In the genomic region with DNA sequence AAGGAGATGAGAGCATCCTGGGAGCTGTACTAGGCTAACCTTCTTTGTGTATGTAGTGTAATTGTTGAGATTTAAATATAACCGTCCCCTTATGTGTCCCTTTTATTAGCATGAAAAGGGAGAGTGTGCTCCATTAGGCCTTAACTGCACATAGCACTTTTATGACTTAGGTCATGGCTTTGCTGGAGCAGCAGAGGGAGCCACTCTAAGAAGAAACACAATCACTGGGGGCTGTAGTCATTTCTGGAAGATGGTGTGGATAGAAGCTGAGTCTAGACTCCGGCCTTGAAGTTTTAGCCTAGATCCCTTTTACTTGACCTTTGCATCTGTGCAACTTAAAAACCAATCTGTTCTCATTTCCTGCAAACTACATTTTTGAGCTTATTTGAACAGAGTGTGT, we compare ENCODE assay signal across 10 mouse cellular contexts. TPM values are rescaled to one million over a fixed set of nuclear protein-coding genes. Genes with fewer than 3 reads are reported as not detected.
A peak's percentile ranks its signal among the peaks of the same experiment; 100 is the strongest.
DNase-seq lines count a peak whose midpoint lies in the region; ATAC-seq and TF ChIP-seq lines count a peak whose summit lies in the region.
"Had no signal": no experiment of that assay in that cellular context is flagged by ENCODE, and none has a peak within 500 bp of the region (broad histone marks: within the 10 kb centered on the region; RNA-seq: fewer than 3 reads in every experiment).

No protein-coding gene starts in this region.

- 79% methylated on average over 2 of the region's 2 CpGs for WGBS in heart, adult 2 months
- WGBS in lung, embryonic 16.5 days = 36% methylated on average over 2 of the region's 2 CpGs
- 45% methylated on average over 2 of the region's 2 CpGs for WGBS in embryonic facial prominence, embryonic 14.5 days

- TF ChIP-seq EP300 in heart, adult 2 months (IDR thresholded peaks at IDR 0.05; ENCODE audit: insufficient read depth, low read depth, low read length) = no peak

- DNase-seq in heart, adult 2 months = no peak
- DNase-seq in heart, adult 11 months = no peak
- no peak for DNase-seq in lung, postnatal 36 days
- peak; percentile 13 for DNase-seq in embryonic facial prominence, embryonic 14.5 days (ENCODE audit: low spot score)
- DNase-seq in retina, embryonic 14.5 days (ENCODE audit: low spot score) = peak; percentile 54
- DNase-seq in left cerebral cortex, postnatal 36 days (ENCODE audit: low spot score in 2 of 2) = no peak
- DNase-seq: heart, postnatal 36 days; thymus, adult 2 months had no signal

- TF ChIP-seq POLR2A in heart, adult 2 months (IDR thresholded peaks at IDR 0.05; ENCODE audit: insufficient read depth, low read depth, low read length) = no peak

- intact Hi-C loops in heart, adult 2 months (cut with DNase I) = no loop called here
- intact Hi-C loops in left cerebral cortex, postnatal 36 days (cut with DNase I) = no loop called here

- no peak overlapping the region for H3K4me3 ChIP-seq in heart, adult 2 months
- H3K4me3 ChIP-seq in lung, embryonic 16.5 days (ENCODE audit: low read length) = peak overlapping the region; percentile 11; the same call in 1 of the 2 replicates
- no peak overlapping the region for H3K4me3 ChIP-seq in embryonic facial prominence, embryonic 14.5 days (ENCODE audit: low read depth, low read length)

- peaks cover 9% of the 10 kb centered on the region; the same call in 1 of the 2 replicates for H3K27me3 ChIP-seq in heart, adult 2 months (ENCODE audit: control insufficient read depth, insufficient read depth, low read length)
- peaks cover 3% of the 10 kb centered on the region for H3K27me3 ChIP-seq in lung, embryonic 16.5 days (ENCODE audit: control insufficient read depth, insufficient read depth, low read depth, low read length)
- no peaks in the 10 kb centered on the region; the same call in 1 of the 2 replicates for H3K27me3 ChIP-seq in embryonic facial prominence, embryonic 14.5 days (replicated peaks; ENCODE audit: control insufficient read depth, insufficient read depth, low read length)

- no peaks in the 10 kb centered on the region for H3K79me2 ChIP-seq in heart, adult 2 months (replicated peaks; ENCODE audit: control insufficient read depth, insufficient read depth, low read length)

- H3K4me1 ChIP-seq in heart, adult 2 months (ENCODE audit: control insufficient read depth, insufficient read depth, low read length) = no peaks in the 10 kb centered on the region
- 0 out of 2 replicates have a peak, but pooled peaks cover 2% of the 10 kb centered on the region for H3K4me1 ChIP-seq in lung, embryonic 16.5 days (replicated peaks; ENCODE audit: control insufficient read depth, insufficient read depth, low read length)
- 0 out of 2 replicates have a peak, but pooled peaks cover 9% of the 10 kb centered on the region for H3K4me1 ChIP-seq in embryonic facial prominence, embryonic 14.5 days (ENCODE audit: control insufficient read depth, insufficient read depth, low read length)

- H3K36me3 ChIP-seq in heart, adult 2 months (ENCODE audit: control insufficient read depth, insufficient read depth, low read length) = no peaks in the 10 kb centered on the region
- H3K36me3 ChIP-seq in lung, embryonic 16.5 days (ENCODE audit: control insufficient read depth, insufficient read depth, low read length) = no peaks in the 10 kb centered on the region
- no peaks in the 10 kb centered on the region for H3K36me3 ChIP-seq in embryonic facial prominence, embryonic 14.5 days (ENCODE audit: control insufficient read depth, insufficient read depth, low read length)

- H3K9me3 ChIP-seq in lung, embryonic 16.5 days (ENCODE audit: control insufficient read depth, low read length) = no peaks in the 10 kb centered on the region
- no peaks in the 10 kb centered on the region for H3K9me3 ChIP-seq in embryonic facial prominence, embryonic 14.5 days (ENCODE audit: control insufficient read depth, low read length)

- H3K27ac ChIP-seq in heart, adult 2 months = no peak overlapping the region
- H3K27ac ChIP-seq in lung, embryonic 16.5 days (ENCODE audit: low read length) = no peak overlapping the region
- no peak overlapping the region for H3K27ac ChIP-seq in embryonic facial prominence, embryonic 14.5 days (replicated peaks; ENCODE audit: low read depth, low read length)

- peak; percentile 28 for TF ChIP-seq CTCF in heart, adult 2 months (IDR thresholded peaks at IDR 0.05)

- no peak overlapping the region for H3K9ac ChIP-seq in heart, adult 2 months (ENCODE audit: low read depth, low read length)
- no peak overlapping the region for H3K9ac ChIP-seq in lung, embryonic 16.5 days (ENCODE audit: low read length)
- H3K9ac ChIP-seq in embryonic facial prominence, embryonic 14.5 days (ENCODE audit: low read depth, low read length) = no peak overlapping the region

- peak overlapping the region; percentile 32; the same call in 1 of the 2 replicates for H3K4me2 ChIP-seq in lung, embryonic 16.5 days (ENCODE audit: low read depth, low read length)
- no peak overlapping the region for H3K4me2 ChIP-seq in embryonic facial prominence, embryonic 14.5 days (ENCODE audit: low read depth, low read length)

- no peak for ATAC-seq in lung, embryonic 16.5 days (ENCODE audit: low read depth)
- ATAC-seq in embryonic facial prominence, embryonic 14.5 days (ENCODE audit: low read depth) = no peak
- no peak for ATAC-seq in frontal cortex, adult (ENCODE audit: low TSS enrichment)

RNA-seq across cellular contexts. Expression of a gene that starts 4.3 kb away (rescaled TPM):
- total RNA-seq in heart, adult 2 months (2021) = under 1 TPM; 0.26 to 0.32 TPM
- polyA plus RNA-seq in heart, adult 2 months (2012; rRNA removed) = 0.25 and 0.26 TPM in 2 replicates
- polyA plus RNA-seq in lung, embryonic 16.5 days (2015; fragmentation: Nextera tagmentation; extraction: Ambion mirVana) = 11.7 and 16.6 TPM in 2 replicates
- polyA plus RNA-seq in embryonic facial prominence, embryonic 14.5 days (2014; fragmentation: Nextera tagmentation; extraction: Ambion mirVana) = 7.5 and 9.7 TPM in 2 replicates
- total RNA-seq in left cerebral cortex, postnatal 36 days (2021) = 10 to 100 TPM; 27.3 to 38.5 TPM

Comparison
In these comparisons a context has a peak if more than half of its experiments do, and no peak if none do; other contexts are left out.
1. DNase-seq: peak in embryonic facial prominence, embryonic 14.5 days (single experiment) and retina, embryonic 14.5 days (single experiment); none in heart, adult 2 months (0 of 2), heart, adult 11 months (single experiment), lung, postnatal 36 days (single experiment) and left cerebral cortex, postnatal 36 days (0 of 2).